Mouse (Mus musculus) thymus, postnatal 10 days (tissue): ENCODE results near the gene B4galt7.
"Not testable (repeated sequence)": the region's sequence is repeated elsewhere in the genome, so short reads cannot be mapped to it uniquely, and the experiment has no call there.

Source experiments
- DNase-seq, 2 experiments: peaks; one replicate each; pipeline ENCODE4 v3.0.0; 2021; ENCODE audit warnings: low spot score in 2 of 2

B4galt7 gene

GRCm38 (mm10) chr13:55596802-55597201 is 2.9 kb upstream of the B4galt7 start:
- peak in 1 of 2 experiments; percentile 2 for DNase-seq

- peak in 1 of 2 experiments; percentile 35 for DNase-seq
Observed at GRCm38 (mm10) chr13:55600657-55601056, 961 bp downstream of the B4galt7 start.

- DNase-seq = peak; percentile 68 to 90
Observed at GRCm38 (mm10) chr13:55601611-55602010, 1.9 kb downstream of the B4galt7 start.

- no peak for DNase-seq
Observed at GRCm38 (mm10) chr13:55604606-55605005, 4.9 kb downstream of the B4galt7 start.

GRCm38 (mm10) chr13:55606899-55607623 is 7.4 kb downstream of the B4galt7 start:
- no peak for DNase-seq

GRCm38 (mm10) chr13:55607624-55608006 is 7.9 kb downstream of the B4galt7 start:
- no peak for DNase-seq

GRCm38 (mm10) chr13:55611996-55612395 is 12.3 kb downstream of the B4galt7 start:
- no peak for DNase-seq

- DNase-seq = no peak
Observed at GRCm38 (mm10) chr13:55613471-55613870, 13.8 kb downstream of the B4galt7 start.

- no peak for DNase-seq
Observed at GRCm38 (mm10) chr13:55619328-55619727, 19.6 kb downstream of the B4galt7 start.

GRCm38 (mm10) chr13:55620275-55620674 is 20.6 kb downstream of the B4galt7 start:
- no peak for DNase-seq

- DNase-seq = not testable (repeated sequence)
Observed at GRCm38 (mm10) chr13:55622156-55622648, 22.5 kb downstream of the B4galt7 start.

GRCm38 (mm10) chr13:55622649-55623541 is 23.2 kb downstream of the B4galt7 start, which contains the start of gene Caml:
TSS of gene Caml (plus strand) at chr13:55623005.
- peak; percentile 75 to 77 for DNase-seq

GRCm38 (mm10) chr13:55634639-55635127 is 35.0 kb downstream of the B4galt7 start, which contains the start of gene Ddx46:
TSS of gene Ddx46 (plus strand) at chr13:55635027.
- DNase-seq = peak; percentile 72 to 94

- no peak for DNase-seq
Observed at GRCm38 (mm10) chr13:55635146-55635571, 35.5 kb downstream of the B4galt7 start.

- no peak for DNase-seq
Observed at GRCm38 (mm10) chr13:55636185-55636983, 36.7 kb downstream of the B4galt7 start.

- DNase-seq = peak; percentile 24 to 72
Observed at GRCm38 (mm10) chr13:55640480-55640879, 40.8 kb downstream of the B4galt7 start.

- peak; percentile 31 to 46 for DNase-seq
Observed at GRCm38 (mm10) chr13:55644525-55644924, 44.8 kb downstream of the B4galt7 start.

- DNase-seq = no peak
Observed at GRCm38 (mm10) chr13:55650098-55650497, 50.4 kb downstream of the B4galt7 start.

- DNase-seq = no peak
Observed at GRCm38 (mm10) chr13:55650980-55651379, 51.3 kb downstream of the B4galt7 start.
